Mouse (Mus musculus) lung, adult 2 months (tissue): ENCODE measurements at regions not wholly inside any gene's neighbourhood (a gene's known extent, or its start where the extent isn't known, plus 50 kb on each side); places are given as distances from the start of the nearest gene placed in this dataset.

ENCODE experiments used
- CTCF ChIP-seq: fragments of 200-500 bp; IDR thresholded peaks from 2 replicates; pipeline ENCODE4 v1.5.1; 2011; ENCODE audit warnings: mild to moderate bottlenecking, low read length, control low read depth; ENCODE audit not compliant: insufficient read depth
- POLR2A ChIP-seq: fragments of 200-500 bp; IDR thresholded peaks from 2 replicates; pipeline ENCODE4 v1.6.1; 2011; ENCODE audit warnings: low read depth, mild to moderate bottlenecking, control low read depth, low read length, borderline replicate concordance; ENCODE audit errors: extremely low read depth

GRCm38 (mm10) chr5:99099727-99100116 lies 62.6 kb upstream of the Prkg2 start:
- TF ChIP-seq POLR2A (no peak), CTCF (no peak)
